Mouse (Mus musculus) limb, embryonic 11.5 days (tissue): ENCODE measurements around the gene Syt13. TPM values are rescaled to one million over a fixed set of nuclear protein-coding genes. Genes with fewer than 3 reads are reported as not detected.

Source experiments
- ATAC-seq: fragments of 200-750 bp; cut with Nextera tagmentation; 2 replicates; pipeline ENCODE4 v1.8.0; 2017; ENCODE audit warnings: low read depth; ENCODE audit not compliant: insufficient number of reproducible peaks, low FRiP score, low TSS enrichment
- DNase-seq: peaks from one replicate; pipeline ENCODE4 v3.0.0-alpha.2; 2015; ENCODE audit warnings: low spot score
- H3K27ac ChIP-seq: fragments of 300-500 bp; sonication (generic); replicated peaks from 2 replicates; pipeline ENCODE4 v1.5.1; 2014; ENCODE audit warnings: low read depth, mild to moderate bottlenecking, low read length
- H3K27me3 ChIP-seq: fragments of 300-500 bp; sonication (generic); 2 replicates; pipeline ENCODE4 v1.6.1; 2014; ENCODE audit warnings: mild to moderate bottlenecking, low read length, mixed read lengths; ENCODE audit not compliant: control insufficient read depth, insufficient read depth
- H3K36me3 ChIP-seq: fragments of 300-500 bp; sonication (generic); 2 replicates; pipeline ENCODE4 v1.6.1; 2014; ENCODE audit warnings: mild to moderate bottlenecking, low read length, moderate library complexity, mixed read lengths; ENCODE audit not compliant: control insufficient read depth, insufficient read depth
- H3K4me1 ChIP-seq: fragments of 300-500 bp; sonication (generic); 2 replicates; pipeline ENCODE4 v1.6.1; 2014; ENCODE audit warnings: low read length, mixed read lengths; ENCODE audit not compliant: control insufficient read depth, insufficient read depth
- H3K4me2 ChIP-seq: fragments of 300-500 bp; sonication (generic); 2 replicates; pipeline ENCODE4 v1.6.1; 2014; ENCODE audit warnings: low read depth, mild to moderate bottlenecking, moderate library complexity; ENCODE audit not compliant: severe bottlenecking
- H3K4me3 ChIP-seq: fragments of 300-500 bp; sonication (generic); 2 replicates; pipeline ENCODE4 v1.5.1; 2014; ENCODE audit warnings: low read depth, low read length
- H3K9ac ChIP-seq: fragments of 300-500 bp; sonication (generic); 2 replicates; pipeline ENCODE4 v1.6.1; 2014; ENCODE audit warnings: mild to moderate bottlenecking, low read length
- H3K9me3 ChIP-seq: fragments of 300-500 bp; sonication (generic); 2 replicates; pipeline ENCODE4 v1.6.1; 2016; ENCODE audit warnings: low read length; ENCODE audit not compliant: control insufficient read depth
- WGBS: fragments of 180-500 bp; shearing (Covaris S2); extraction: QIAGEN DNeasy Blood & Tissue Kit; methylation state at CpG from one replicate; pipeline ENCODE4 v1.1.7; 2014; 5-methylcytosine and 5-hydroxymethylcytosine counted together
- polyA plus RNA-seq: library from polyadenylated mRNA; unstranded; fragments of >200 nt; fragmentation: Nextera tagmentation; extraction: Ambion mirVana; gene quantifications from 2 replicates; pipeline ENCODE4 v1.2.1, GENCODE M21; 2014

Syt13 gene
- polyA plus RNA-seq, 1 experiment from 2014 or later: 5.4 TPM

DNA sequence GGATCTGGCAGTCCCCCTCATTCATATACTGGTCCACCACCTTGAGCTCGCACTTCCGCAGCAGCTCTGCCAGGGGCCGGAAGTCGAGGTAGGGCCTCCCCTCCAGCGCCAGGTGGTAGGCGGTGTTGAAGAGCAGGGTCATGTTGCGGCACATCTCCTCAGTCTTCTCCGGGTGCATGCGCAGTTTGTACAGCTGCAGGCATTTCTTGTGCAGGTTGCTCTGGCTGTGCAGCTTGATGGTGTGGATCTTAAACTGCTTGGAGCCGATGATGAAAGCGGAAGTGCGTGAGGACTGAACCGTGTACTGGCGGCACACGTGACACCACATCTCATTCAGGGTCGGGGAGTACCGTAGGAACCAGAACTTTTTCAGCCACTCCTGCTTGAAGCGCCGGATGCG lies 58.7 kb downstream of the Syt13 start:
- ATAC-seq (no peak), DNase-seq (no peak)
- Histone ChIP-seq H3K4me1 (no peaks in the 10 kb centered on the region), H3K27ac (no peak overlapping the region), H3K27me3 (no peaks in the 10 kb centered on the region), H3K4me2 (no peak overlapping the region), H3K36me3 (peaks cover 20% of the 10 kb centered on the region; the same call in 1 of the 2 replicates), H3K9me3 (no peaks in the 10 kb centered on the region), H3K4me3 (no peak overlapping the region), H3K9ac (no peak overlapping the region)
- WGBS: 96% methylated on average over 20 of the region's 20 CpGs

DNA sequence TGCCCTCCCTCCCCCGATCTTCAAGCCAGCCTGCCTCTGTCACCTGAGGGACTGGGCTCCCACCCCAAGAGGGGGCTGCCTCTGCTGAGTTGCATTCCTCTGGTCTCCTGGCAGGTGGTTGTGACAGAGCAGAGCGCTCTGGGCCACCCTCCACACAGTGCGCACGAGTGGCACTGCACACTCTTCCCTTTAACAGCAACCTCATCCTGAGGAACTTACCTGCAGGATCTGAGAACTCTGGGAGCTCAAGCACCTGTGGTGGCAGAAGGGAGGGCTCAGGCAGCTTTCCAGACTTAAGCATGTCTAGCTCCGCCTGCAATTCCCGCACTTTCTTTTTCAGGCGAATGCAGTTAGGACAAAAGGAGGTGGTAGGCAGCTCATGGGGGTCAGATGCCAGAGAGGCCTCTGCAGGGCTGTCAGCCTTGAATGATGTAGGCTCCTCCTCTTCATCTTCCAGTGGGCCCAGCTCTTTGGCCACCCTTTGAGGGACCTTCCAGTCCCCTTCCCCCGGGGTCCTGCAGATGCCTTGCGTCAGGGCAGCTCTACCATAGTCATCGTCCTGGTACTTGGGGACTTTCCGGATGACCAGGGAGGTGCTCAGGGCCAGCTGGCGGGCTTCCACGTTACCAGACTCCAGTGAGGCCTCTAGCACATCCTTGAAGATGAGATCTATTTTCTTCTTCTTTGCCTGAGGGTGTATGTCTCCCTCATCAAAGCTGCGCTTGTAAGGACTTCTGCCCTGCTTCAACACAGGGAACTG lies 60.3 kb downstream of the Syt13 start:
- Histone ChIP-seq H3K4me2 (no peak overlapping the region), H3K9me3 (no peaks in the 10 kb centered on the region), H3K27ac (no peak overlapping the region), H3K36me3 (peaks cover 20% of the 10 kb centered on the region; the same call in 1 of the 2 replicates), H3K27me3 (no peaks in the 10 kb centered on the region), H3K4me3 (no peak overlapping the region), H3K9ac (no peak overlapping the region), H3K4me1 (no peaks in the 10 kb centered on the region)
- ATAC-seq (no peak), DNase-seq (no peak)
- 80% methylated on average over 14 of the region's 14 CpGs for WGBS

DNA sequence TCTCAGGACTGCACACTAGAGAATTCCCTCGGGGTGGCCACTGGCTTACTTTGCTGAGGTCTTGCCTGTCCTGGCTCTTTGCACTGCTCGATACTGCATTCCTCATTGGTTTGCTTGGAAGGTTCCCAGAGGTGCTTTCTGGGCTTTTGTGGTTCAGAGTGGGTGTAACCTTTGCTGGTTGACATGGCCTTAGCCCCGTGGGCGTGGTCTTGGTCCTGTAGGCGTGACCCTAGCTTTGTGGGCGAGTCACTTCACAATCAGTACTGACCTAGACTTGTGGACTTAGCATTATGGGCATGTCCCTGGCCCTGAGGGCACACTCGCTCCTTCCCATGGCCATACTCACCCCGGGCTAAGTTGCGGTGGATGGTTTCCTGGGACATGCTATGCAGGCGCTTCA lies 65.3 kb downstream of the Syt13 start:
- Histone ChIP-seq H3K9ac (no peak overlapping the region), H3K9me3 (no peaks in the 10 kb centered on the region), H3K4me3 (no peak overlapping the region), H3K27ac (no peak overlapping the region), H3K4me1 (no peaks in the 10 kb centered on the region), H3K36me3 (peaks cover 2% of the 10 kb centered on the region; the same call in 1 of the 2 replicates), H3K4me2 (no peak overlapping the region), H3K27me3 (no peaks in the 10 kb centered on the region)
- no peak for ATAC-seq
- DNase-seq: no peak
- WGBS: 88% methylated on average over 10 of the region's 10 CpGs

DNA sequence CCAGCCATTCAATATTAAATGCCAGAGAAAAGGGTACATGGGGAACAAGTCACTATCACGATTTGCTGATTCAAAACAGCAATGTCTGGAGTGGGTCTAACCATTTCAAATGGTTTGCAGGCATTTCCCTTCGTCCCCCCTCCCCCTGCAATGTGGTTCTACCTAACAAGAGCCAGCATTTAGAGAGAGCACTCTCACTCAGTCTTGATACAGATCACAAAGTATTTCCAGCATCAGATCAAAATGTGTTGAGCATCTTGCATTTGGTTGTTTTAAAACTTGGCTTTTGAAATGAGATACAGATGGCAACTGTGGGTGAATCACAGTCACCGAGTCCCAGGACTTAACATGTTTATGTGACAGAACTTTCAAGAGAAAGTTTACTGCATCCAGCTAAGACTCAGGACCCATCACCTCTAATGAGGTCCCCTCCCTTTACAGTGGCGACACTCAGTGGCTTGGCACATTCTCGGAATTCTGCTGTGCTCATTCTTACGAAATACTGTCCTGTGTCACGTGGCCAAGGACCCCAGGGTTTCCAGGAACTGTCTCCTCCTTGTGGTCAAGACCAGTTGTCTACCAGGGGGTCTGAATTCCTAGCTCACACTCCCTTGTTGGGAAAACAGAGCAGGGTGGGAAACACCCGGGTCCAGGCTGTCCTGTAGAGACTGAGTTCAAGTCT lies 67.8 kb downstream of the Syt13 start:
- Histone ChIP-seq H3K4me2 (no peak overlapping the region), H3K9me3 (no peaks in the 10 kb centered on the region), H3K27ac (no peak overlapping the region), H3K36me3 (peaks cover 5% of the 10 kb centered on the region; the same call in 1 of the 2 replicates), H3K4me3 (no peak overlapping the region), H3K27me3 (no peaks in the 10 kb centered on the region), H3K9ac (no peak overlapping the region), H3K4me1 (peaks cover 3% of the 10 kb centered on the region; the same call in 1 of the 2 replicates)
- no peak for DNase-seq
- 64% methylated on average over 8 of the region's 8 CpGs for WGBS
- ATAC-seq: no peak

DNA sequence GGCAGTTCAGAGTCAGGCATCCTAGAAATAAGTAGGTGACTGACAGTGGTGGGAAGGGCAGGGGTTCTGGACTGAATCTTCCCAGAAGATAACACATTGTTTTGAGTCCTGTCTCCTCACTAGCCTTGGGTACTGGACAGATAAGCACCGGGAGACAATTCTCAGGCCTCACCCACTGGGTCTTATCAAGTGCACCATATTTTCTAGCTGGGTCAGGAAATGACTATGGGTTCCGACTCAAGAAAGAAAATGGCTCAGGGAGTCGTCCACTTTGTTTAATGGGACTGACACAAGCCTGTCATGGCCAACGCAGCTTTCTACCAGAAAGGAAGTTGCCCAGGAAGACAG lies 68.3 kb downstream of the Syt13 start:
- Histone ChIP-seq H3K27ac (no peak overlapping the region), H3K27me3 (no peaks in the 10 kb centered on the region), H3K36me3 (peaks cover 5% of the 10 kb centered on the region; the same call in 1 of the 2 replicates), H3K9ac (no peak overlapping the region), H3K4me1 (peaks cover 9% of the 10 kb centered on the region), H3K4me2 (no peak overlapping the region), H3K4me3 (no peak overlapping the region), H3K9me3 (no peaks in the 10 kb centered on the region)
- 85% methylated on average over 4 of the region's 4 CpGs for WGBS
- ATAC-seq (no peak), DNase-seq (no peak)

DNA sequence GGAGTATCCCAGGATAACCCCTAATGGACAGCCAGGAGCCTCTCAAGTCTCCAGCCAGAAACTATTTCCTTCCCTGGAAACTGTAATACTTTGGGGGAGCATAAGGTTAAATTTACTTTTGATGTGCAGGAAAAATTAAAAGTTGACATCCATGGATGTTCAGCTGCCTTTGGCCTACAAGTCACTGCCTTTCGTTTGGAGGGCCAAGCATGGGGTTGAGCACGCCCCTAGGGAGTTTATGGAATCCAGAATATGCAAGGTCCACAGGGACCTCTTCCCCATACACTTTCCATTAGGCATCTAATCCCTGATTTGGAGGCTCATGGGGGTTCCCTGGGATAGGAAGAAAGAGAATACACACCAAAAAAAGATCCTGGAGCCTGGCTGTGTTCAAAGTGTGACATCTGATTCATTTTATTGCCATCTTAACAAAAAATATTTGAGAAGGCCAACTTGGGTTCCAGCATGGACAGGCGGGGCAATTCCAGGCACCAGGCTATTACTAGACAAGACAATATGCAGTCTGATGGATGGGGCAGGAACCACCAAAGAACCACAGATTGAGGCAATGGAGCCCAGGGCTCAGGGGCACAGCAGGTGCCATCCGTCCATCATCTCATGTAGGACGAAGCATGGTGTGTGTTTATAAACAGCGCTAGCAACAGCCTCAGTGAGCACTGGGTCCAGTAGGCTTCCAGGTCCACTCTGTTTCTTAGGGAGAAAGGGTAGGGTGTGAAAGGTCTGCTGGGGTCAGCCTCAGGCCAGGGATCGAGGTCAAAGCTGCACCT lies 69.6 kb downstream of the Syt13 start:
- H3K36me3 ChIP-seq: peaks cover 5% of the 10 kb centered on the region
- ATAC-seq: no peak
- DNase-seq: no peak
- H3K4me1 ChIP-seq: peaks cover 16% of the 10 kb centered on the region
- H3K4me2 ChIP-seq: no peak overlapping the region
- no peak overlapping the region for H3K4me3 ChIP-seq
- H3K27me3 ChIP-seq: no peaks in the 10 kb centered on the region
- no peak overlapping the region for H3K27ac ChIP-seq
- no peaks in the 10 kb centered on the region for H3K9me3 ChIP-seq
- no peak overlapping the region for H3K9ac ChIP-seq
- WGBS: 90% methylated on average over 7 of the region's 7 CpGs

DNA sequence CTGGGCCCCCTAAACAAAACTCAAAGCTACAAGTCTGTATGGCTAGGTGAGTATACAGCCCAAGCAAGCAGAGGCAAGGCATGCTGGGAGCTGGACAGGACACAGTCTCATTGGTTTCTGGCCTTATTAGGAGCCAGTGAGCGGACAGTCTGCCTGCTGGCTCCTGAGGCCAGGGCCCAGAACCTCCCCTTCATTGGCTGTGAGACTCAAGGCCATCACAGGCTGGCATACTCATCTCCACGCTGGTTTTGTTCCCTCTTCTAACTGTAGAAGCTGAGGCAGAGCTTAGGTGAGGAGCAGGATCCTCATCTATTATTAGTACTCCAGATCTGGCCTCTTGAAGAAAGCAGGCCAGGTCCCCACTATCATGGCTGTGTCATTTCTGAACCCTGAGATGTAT lies 70.3 kb downstream of the Syt13 start:
- Histone ChIP-seq H3K4me3 (no peak overlapping the region), H3K27me3 (no peaks in the 10 kb centered on the region), H3K4me1 (peaks cover 16% of the 10 kb centered on the region), H3K27ac (no peak overlapping the region), H3K36me3 (peaks cover 5% of the 10 kb centered on the region), H3K9me3 (no peaks in the 10 kb centered on the region), H3K9ac (no peak overlapping the region), H3K4me2 (no peak overlapping the region)
- 89% methylated on average over 2 of the region's 2 CpGs for WGBS
- ATAC-seq: no peak
- DNase-seq: no peak

DNA sequence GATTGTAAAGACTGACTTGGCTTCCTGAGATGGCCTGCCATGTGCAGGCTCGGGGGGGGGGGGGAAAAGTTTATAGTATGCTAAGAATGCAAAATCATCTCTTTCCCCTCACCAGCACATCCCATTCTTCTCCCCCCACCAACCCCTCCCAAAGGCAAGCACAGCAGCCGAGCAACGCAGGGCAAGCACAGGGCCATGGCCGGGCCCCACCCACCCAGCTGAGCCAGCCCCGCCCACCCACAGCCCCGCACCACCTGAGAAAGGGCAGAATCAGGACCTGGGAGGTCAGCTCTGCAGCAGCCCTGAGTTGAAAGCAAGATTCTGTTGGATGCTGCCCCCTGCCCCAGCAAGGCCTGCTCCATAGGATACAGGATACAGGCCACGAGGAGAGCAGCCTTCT lies 70.7 kb downstream of the Syt13 start:
- no peak overlapping the region; the same call in 1 of the 2 replicates for H3K27ac ChIP-seq
- no peak overlapping the region for H3K4me2 ChIP-seq

More for the DNA sequence above, 70.7 kb downstream of the Syt13 start:
- Histone ChIP-seq H3K27me3 (no peaks in the 10 kb centered on the region), H3K36me3 (peaks cover 5% of the 10 kb centered on the region), H3K4me1 (peaks cover 16% of the 10 kb centered on the region), H3K9ac (no peak overlapping the region), H3K4me3 (no peak overlapping the region), H3K9me3 (no peaks in the 10 kb centered on the region)
- DNase-seq (no peak), ATAC-seq (no peak)
- 54% methylated on average over 7 of the region's 7 CpGs for WGBS
